Mouse (Mus musculus) stomach, embryonic 14.5 days (tissue): Measurements from ENCODE around the gene Ttll11. TPM values are rescaled to one million over a fixed set of nuclear protein-coding genes. Genes with fewer than 3 reads are reported as not detected.
A peak's percentile ranks its signal among the peaks of the same experiment; 100 is the strongest.

Source experiments
- ATAC-seq: fragments of 200-750 bp; cut with Nextera tagmentation; 2 replicates; pipeline ENCODE4 v1.8.0; 2017; ENCODE audit warnings: low read depth, moderate TSS enrichment; ENCODE audit not compliant: insufficient number of reproducible peaks, insufficient read depth, low FRiP score
- H3K27ac ChIP-seq: fragments of 300-500 bp; sonication (generic); 2 replicates; pipeline ENCODE4 v1.5.1; 2014; ENCODE audit warnings: mild to moderate bottlenecking, low read length, moderate library complexity, mixed read lengths
- H3K27me3 ChIP-seq: fragments of 300-500 bp; sonication (generic); 2 replicates; pipeline ENCODE4 v1.6.1; 2014; ENCODE audit warnings: low read length, control low read depth, mixed read lengths; ENCODE audit not compliant: control insufficient read depth, insufficient read depth
- H3K36me3 ChIP-seq: fragments of 300-500 bp; sonication (generic); 2 replicates; pipeline ENCODE4 v1.6.1; 2014; ENCODE audit warnings: mild to moderate bottlenecking, control low read depth, low read length, moderate library complexity, mixed read lengths; ENCODE audit not compliant: control insufficient read depth, insufficient read depth
- H3K4me1 ChIP-seq: fragments of 300-500 bp; sonication (generic); 2 replicates; pipeline ENCODE4 v1.6.1; 2014; ENCODE audit warnings: low read length, control low read depth, mixed read lengths; ENCODE audit not compliant: control insufficient read depth, insufficient read depth
- H3K4me2 ChIP-seq: fragments of 300-500 bp; sonication (generic); replicated peaks from 2 replicates; pipeline ENCODE4 v1.6.1; 2014; ENCODE audit warnings: low read depth, low read length, control low read depth
- H3K4me3 ChIP-seq: fragments of 300-500 bp; sonication (generic); 2 replicates; pipeline ENCODE4 v1.5.1; 2014; ENCODE audit warnings: low read depth, low read length, control low read depth
- H3K9ac ChIP-seq: fragments of 300-500 bp; sonication (generic); replicated peaks from 2 replicates; pipeline ENCODE4 v1.6.1; 2014; ENCODE audit warnings: low read depth, mild to moderate bottlenecking, control low read depth, low read length, moderate library complexity, mixed read lengths
- H3K9me3 ChIP-seq: fragments of 300-500 bp; sonication (generic); 2 replicates; pipeline ENCODE4 v1.6.1; 2016; ENCODE audit warnings: low read depth, low read length, control low read depth; ENCODE audit not compliant: control insufficient read depth
- WGBS: fragments of 180-500 bp; shearing (Covaris S2); extraction: QIAGEN DNeasy Blood & Tissue Kit; methylation state at CpG from one replicate; pipeline ENCODE4 v1.1.7; 2014; 5-methylcytosine and 5-hydroxymethylcytosine counted together
- polyA plus RNA-seq: library from polyadenylated mRNA; unstranded; fragments of >200 nt; fragmentation: Nextera tagmentation; extraction: Ambion mirVana; gene quantifications from 2 replicates; pipeline ENCODE4 v1.2.1, GENCODE M21; 2014

Ttll11 gene
- polyA plus RNA-seq, 1 experiment from 2014 or later: 0.41 TPM

GRCm38 (mm10) chr2:35719230-35720005 lies 260.3 kb downstream of the Ttll11 start:
- Histone ChIP-seq H3K36me3 (peaks cover 85% of the 10 kb centered on the region), H3K9me3 (no peaks in the 10 kb centered on the region), H3K27ac (no peak overlapping the region), H3K4me3 (no peak overlapping the region), H3K27me3 (no peaks in the 10 kb centered on the region), H3K9ac (no peak overlapping the region), H3K4me1 (no peaks in the 10 kb centered on the region), H3K4me2 (no peak overlapping the region)
- WGBS: 88% methylated on average over 12 of the region's 12 CpGs
- ATAC-seq: no peak

DNA sequence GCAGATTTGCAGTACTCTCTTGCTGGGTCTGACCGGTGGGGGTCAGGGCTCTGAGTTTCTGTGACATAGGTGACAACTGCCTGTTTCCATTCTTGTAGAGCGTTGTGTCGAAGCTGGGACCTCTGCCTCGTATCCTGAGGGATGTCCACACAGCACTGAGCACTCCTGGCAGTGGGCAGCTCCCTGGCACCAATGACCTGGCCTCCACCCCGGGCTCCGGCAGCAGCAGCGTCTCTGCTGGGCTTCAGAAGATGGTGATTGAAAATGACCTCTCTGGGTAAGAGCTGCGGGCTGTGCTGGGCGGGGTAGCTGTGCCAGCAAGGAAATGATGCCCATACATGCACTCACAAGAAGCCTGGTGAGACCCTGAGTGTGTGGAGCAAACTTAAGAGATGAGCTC lies 261.1 kb downstream of the Ttll11 start:
- Histone ChIP-seq H3K4me3 (no peak overlapping the region), H3K4me2 (no peak overlapping the region), H3K9me3 (no peaks in the 10 kb centered on the region), H3K36me3 (peaks cover 86% of the 10 kb centered on the region), H3K27me3 (no peaks in the 10 kb centered on the region), H3K9ac (no peak overlapping the region), H3K4me1 (no peaks in the 10 kb centered on the region), H3K27ac (no peak overlapping the region)
- WGBS: 91% methylated on average over 9 of the region's 9 CpGs
- ATAC-seq: no peak

DNA sequence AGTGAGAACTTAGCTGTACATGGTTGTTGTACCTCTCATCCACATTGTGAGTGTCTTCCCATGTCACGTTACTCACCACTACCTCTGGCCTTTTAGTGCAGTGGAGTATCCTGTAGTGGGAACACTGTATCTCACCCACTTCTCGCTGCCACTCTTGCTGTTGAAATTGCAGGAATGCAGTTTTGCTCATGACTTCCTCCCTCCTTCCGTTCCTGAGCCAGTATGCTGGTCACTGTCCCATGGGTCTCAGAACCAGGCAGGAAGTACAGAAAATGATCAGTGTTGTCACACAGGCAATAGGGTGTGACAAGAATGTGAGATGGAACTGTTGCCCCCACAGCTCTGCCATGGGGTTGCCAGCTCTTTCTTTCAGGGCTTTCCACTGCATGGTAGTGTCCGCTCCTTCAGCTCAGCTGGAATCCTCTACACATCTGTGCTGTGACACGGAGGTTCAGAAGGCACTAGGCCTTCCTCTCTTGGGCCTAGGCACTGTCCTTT lies 261.7 kb downstream of the Ttll11 start:
- no peaks in the 10 kb centered on the region for H3K27me3 ChIP-seq
- WGBS: 86% methylated on average over 5 of the region's 5 CpGs

GRCm38 (mm10) chr2:35716175-35716574 lies 263.5 kb downstream of the Ttll11 start:
- Histone ChIP-seq H3K4me3 (no peak overlapping the region), H3K4me2 (no peak overlapping the region), H3K36me3 (peaks cover 89% of the 10 kb centered on the region), H3K27ac (no peak overlapping the region), H3K9me3 (no peaks in the 10 kb centered on the region), H3K9ac (no peak overlapping the region), H3K27me3 (no peaks in the 10 kb centered on the region), H3K4me1 (no peaks in the 10 kb centered on the region)
- 68% methylated on average over 1 of the region's 1 CpGs for WGBS
- no peak for ATAC-seq

More for the DNA sequence above, 261.7 kb downstream of the Ttll11 start:
- H3K4me1 ChIP-seq: no peaks in the 10 kb centered on the region
- no peak overlapping the region for H3K4me3 ChIP-seq
- no peak overlapping the region for H3K4me2 ChIP-seq
- no peaks in the 10 kb centered on the region for H3K9me3 ChIP-seq
- no peak overlapping the region for H3K9ac ChIP-seq
- no peak for ATAC-seq
- peaks cover 86% of the 10 kb centered on the region for H3K36me3 ChIP-seq
- no peak overlapping the region for H3K27ac ChIP-seq

GRCm38 (mm10) chr2:35715485-35715884 lies 264.2 kb downstream of the Ttll11 start:
- Histone ChIP-seq H3K27me3 (no peaks in the 10 kb centered on the region), H3K4me2 (no peak overlapping the region), H3K4me1 (no peaks in the 10 kb centered on the region), H3K9me3 (no peaks in the 10 kb centered on the region), H3K4me3 (no peak overlapping the region), H3K36me3 (peaks cover 89% of the 10 kb centered on the region), H3K27ac (no peak overlapping the region), H3K9ac (no peak overlapping the region)
- WGBS: 92% methylated on average over 3 of the region's 3 CpGs
- no peak for ATAC-seq

DNA sequence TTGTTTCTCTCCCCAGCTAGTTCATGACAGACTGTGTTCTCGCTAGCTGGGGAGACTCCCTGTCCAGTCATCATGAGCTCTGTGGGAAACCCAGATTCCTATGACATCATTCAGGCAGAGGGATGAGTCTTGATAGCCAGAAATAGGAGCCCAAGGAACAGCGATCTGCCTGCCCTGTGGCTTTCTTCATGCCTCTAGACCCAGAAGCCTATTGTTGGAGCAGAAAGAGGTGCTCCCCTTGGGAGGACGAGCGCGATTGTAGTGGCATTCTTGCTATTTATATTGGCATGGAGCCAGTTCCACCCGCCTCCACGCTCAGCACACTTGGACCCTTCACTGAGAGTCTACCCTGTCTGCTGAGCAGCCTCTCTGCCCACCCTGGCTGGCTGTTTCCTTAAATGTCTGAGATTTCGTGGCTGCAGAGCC lies 265.0 kb downstream of the Ttll11 start:
- no peak overlapping the region for H3K9ac ChIP-seq
- peaks cover 89% of the 10 kb centered on the region for H3K36me3 ChIP-seq
- ATAC-seq: no peak
- no peaks in the 10 kb centered on the region for H3K9me3 ChIP-seq
- H3K4me2 ChIP-seq: no peak overlapping the region
- WGBS: 33% methylated on average over 8 of the region's 8 CpGs
- H3K4me1 ChIP-seq: no peaks in the 10 kb centered on the region
- H3K4me3 ChIP-seq: no peak overlapping the region
- no peak overlapping the region for H3K27ac ChIP-seq
- H3K27me3 ChIP-seq: no peaks in the 10 kb centered on the region

DNA sequence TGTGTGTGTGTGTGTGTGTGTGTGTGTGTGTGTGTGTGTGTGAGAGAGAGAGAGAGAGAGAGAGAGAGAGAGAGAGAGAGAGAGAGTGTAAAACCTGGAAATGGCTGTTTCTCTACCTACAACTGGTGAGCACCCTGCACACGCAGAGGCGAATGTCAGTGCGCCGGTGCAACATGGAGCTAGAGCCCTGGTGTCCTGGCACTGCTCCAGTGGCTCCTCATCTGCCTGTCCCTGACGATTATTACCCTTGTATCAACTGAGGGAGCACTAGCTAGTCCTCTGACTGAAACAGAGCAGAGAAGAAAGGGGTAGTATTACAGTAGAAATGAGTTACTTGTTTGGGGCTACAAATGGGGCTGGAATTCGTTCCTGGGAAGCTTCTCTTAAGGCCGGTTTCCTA lies 266.3 kb downstream of the Ttll11 start:
- H3K27ac ChIP-seq: no peak overlapping the region
- peaks cover 83% of the 10 kb centered on the region for H3K36me3 ChIP-seq
- H3K4me3 ChIP-seq: no peak overlapping the region
- no peak overlapping the region for H3K9ac ChIP-seq
- H3K4me1 ChIP-seq: no peaks in the 10 kb centered on the region
- H3K27me3 ChIP-seq: no peaks in the 10 kb centered on the region
- ATAC-seq: no peak
- no peak overlapping the region for H3K4me2 ChIP-seq
- WGBS: 86% methylated on average over 7 of the region's 7 CpGs
- no peaks in the 10 kb centered on the region for H3K9me3 ChIP-seq

DNA sequence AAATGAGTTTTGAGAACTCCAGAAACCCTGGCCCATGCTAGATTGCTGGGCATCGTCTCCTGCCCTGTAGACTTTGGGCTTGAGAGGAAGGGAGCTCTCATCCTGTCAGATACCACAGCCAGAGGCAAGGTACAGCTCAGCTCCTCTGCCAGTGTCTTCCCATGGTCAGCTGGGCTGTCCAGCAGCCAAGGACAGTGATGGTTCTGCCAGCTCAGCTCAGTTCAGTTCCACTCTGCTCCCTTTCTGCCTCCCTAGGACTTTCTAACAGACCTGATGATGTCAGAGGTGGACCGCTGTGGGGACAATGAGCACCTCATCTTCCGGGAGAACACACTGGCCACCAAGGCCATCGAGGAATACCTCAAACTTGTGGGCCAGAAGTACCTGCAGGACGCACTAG lies 267.1 kb downstream of the Ttll11 start:
- H3K27ac ChIP-seq: no peak overlapping the region
- peaks cover 80% of the 10 kb centered on the region for H3K36me3 ChIP-seq
- 98% methylated on average over 5 of the region's 5 CpGs for WGBS
- H3K4me2 ChIP-seq: no peak overlapping the region
- H3K4me3 ChIP-seq: no peak overlapping the region
- H3K9ac ChIP-seq: no peak overlapping the region
- H3K4me1 ChIP-seq: no peaks in the 10 kb centered on the region
- ATAC-seq: no peak
- H3K27me3 ChIP-seq: no peaks in the 10 kb centered on the region
- H3K9me3 ChIP-seq: no peaks in the 10 kb centered on the region

DNA sequence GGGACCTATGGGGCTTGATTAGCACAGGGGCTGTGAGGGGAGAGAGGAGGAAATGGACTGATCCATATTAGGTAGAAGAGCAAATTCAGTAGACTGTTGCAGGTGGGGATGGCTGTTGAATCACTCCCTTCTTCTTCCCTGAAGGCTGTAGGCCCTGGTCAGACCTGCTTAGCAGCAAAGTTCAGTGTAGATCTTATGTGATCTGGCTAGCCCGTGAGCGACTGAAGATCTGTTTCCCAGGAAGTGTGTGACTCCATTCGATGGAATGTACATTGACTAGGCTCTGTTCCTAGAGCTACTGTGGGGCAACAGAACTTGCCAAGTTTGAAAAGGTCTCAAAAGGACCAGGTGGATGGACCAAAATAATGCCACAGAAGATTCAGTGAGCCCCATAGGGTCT lies 276.5 kb downstream of the Ttll11 start:
- Histone ChIP-seq H3K27ac (peak overlapping the region; percentile 34; the same call in 1 of the 2 replicates), H3K27me3 (no peaks in the 10 kb centered on the region), H3K9ac (no peak overlapping the region), H3K4me1 (peaks cover 12% of the 10 kb centered on the region), H3K36me3 (peaks cover 7% of the 10 kb centered on the region), H3K4me2 (no peak overlapping the region), H3K4me3 (no peak overlapping the region), H3K9me3 (no peaks in the 10 kb centered on the region)
- ATAC-seq: no peak
- WGBS: 79% methylated on average over 3 of the region's 3 CpGs
